Mouse (Mus musculus) right cerebral cortex, postnatal 36 days (tissue): ENCODE measurements around the gene Cmc2.

Experiments
- DNase-seq, 2 experiments: peaks; one replicate each; pipeline ENCODE4 v3.0.0; 2022; ENCODE audit warnings: low spot score in 2 of 2, mixed read lengths in 1 of 2

The Cmc2 gene

GRCm38 (mm10) chr8:116921337-116922059 lies at the start of gene Cmc2, which contains the start of gene Cenpn:
Gene Cmc2, minus strand, starts transcription at chr8:116921455.
Gene Cenpn, plus strand, starts transcription at chr8:116921730.
- DNase-seq, result peak; percentile 83 to 88

DNA sequence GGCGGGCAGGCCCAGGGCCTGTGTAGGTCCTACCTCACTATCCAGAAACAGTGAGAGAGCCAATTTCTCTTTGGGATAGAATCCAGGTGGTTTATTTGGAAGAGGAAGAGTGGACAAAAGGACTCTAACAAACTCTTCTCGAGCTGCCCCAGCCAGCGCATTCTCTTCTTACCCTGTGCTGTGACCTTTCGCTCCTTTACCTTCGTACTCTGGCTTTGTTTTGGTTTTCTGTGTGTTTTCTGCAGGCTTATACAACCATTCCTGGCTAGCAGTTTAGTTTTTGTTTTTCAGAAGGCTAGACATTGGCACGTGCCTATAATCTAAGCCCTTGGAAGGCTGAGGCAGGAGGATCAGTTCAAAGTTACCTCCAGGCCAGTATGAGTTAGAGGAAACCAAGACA lies 48.3 kb upstream of the Cmc2 start:
- DNase-seq, result no peak

DNA sequence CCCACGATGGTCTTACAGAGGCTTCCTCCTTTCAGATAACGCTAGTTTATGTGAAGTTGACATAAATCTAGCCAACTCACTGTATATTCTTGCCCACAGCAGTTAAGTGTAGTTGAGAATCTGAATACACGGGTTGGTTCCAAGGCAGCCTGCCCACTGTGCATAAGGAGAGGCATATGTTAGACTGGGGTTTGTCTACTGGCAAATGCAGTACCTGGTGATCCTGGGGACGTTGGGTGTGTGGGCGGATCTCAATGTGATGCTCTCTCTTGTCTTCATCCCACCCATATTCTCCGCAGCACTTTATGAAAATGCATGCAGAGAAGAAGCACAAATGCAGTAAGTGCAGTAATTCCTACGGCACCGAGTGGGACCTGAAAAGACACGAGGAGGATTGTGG lies 33.2 kb upstream of the Cmc2 start:
- DNase-seq, result peak; percentile 85 to 94

GRCm38 (mm10) chr8:116952428-116952827 lies 31.2 kb upstream of the Cmc2 start:
- DNase-seq, result no peak

DNA sequence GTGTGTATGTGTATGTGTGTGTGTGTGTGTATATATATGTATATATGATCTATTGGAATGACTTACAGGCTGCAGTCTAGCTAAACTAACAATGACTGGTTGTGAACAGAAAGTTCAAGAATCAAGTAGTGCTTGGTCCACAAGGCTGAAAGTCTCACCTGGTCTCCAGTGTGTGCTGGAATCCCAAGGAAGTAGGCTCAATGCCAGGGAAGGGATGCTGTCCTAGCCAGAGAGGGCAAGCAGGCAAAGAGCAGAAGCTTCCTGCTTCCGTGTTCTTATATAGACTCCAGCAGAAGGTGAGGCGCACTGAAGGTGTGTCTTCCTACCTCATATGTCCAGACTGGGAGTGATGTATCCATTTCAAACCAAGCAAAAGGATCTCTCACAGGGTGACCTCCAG lies 30.5 kb upstream of the Cmc2 start:
- no peak for DNase-seq

GRCm38 (mm10) chr8:116951369-116951768 lies 30.1 kb upstream of the Cmc2 start:
- DNase-seq, result no peak

- DNase-seq, result no peak
Measured at GRCm38 (mm10) chr8:116947589-116947988, 26.3 kb upstream of the Cmc2 start.

- no peak for DNase-seq
Measured at GRCm38 (mm10) chr8:116946851-116947250, 25.6 kb upstream of the Cmc2 start.

- peak; percentile 57 to 73 for DNase-seq
Measured at GRCm38 (mm10) chr8:116946268-116946838, 25.1 kb upstream of the Cmc2 start.

DNA sequence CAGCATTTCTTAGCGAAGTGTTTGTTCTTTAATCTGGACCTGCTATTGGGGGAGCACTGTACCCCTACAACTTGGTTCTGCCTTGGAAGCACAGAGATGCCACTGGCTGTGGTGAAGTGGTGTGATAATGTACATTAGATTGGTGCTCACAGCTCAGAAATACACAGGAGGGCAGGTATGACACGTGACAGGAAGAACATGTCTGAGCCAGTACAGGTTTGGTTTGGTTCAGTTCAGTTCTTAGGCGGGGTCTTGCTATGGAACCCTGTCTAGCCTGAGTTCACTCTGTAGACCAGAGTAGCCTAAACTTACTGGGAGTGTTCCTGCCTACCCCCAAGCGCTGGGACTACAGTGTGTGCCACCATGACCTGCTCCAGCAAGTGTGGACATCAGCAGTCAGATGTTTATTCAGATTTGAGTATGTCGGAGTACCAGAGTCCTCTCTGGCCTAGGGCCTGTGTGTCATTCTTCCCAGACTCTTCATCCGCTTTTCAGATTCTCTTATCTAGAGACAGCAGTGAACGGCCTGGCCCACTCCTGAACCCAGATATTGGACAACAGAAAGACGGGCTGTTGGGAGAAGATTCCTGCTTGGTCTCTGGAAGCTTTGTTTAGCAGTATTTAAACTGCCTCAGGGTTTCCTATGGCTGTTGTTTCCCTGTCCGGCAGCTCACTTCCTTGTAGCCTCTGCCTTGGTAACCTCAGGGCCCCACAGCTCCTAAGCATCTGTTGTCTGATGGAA lies 24.1 kb upstream of the Cmc2 start:
- DNase-seq, result no peak

- DNase-seq, result no peak
Measured at GRCm38 (mm10) chr8:116944385-116944696, 23.1 kb upstream of the Cmc2 start.

DNA sequence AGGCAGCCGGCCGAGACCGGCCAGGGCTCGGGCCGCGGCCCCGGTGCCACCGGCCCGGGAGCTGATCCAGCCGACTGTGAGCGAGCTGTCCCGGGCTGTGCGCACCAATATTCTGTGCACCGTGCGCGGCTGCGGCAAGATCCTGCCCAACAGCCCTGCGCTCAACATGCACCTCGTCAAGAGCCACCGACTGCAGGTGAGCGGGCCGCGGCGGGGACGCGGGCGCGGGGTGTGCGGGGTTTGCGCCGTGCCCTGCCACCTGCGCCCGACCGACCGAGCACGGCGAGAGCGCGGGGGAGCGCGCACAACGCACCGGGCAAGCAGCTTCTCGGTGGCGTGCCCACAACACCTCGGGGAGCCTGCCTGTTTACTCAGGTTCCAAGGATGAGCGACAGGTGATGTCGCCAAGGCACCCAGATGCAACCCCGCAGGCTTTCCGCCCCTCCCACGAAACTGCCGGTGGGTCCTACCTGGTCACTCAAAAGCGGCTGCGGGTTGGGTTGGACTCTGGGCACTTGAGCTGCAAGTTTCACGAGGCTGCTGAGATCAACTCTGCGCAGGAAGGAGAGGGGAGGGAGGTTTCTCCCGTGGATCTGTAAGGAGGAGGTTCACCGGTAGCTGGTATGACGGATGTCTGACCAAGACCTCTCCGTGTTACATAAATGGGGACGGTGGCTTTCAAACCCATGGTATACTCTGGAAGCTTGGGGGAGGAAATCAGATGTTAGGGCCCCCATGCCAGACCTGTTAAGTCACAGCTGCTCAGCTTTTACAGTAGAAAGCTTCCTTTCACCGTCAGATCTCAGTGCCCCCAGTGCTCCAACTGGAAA lies 22.5 kb upstream of the Cmc2 start:
- DNase-seq, result peak; percentile 24 to 34

DNA sequence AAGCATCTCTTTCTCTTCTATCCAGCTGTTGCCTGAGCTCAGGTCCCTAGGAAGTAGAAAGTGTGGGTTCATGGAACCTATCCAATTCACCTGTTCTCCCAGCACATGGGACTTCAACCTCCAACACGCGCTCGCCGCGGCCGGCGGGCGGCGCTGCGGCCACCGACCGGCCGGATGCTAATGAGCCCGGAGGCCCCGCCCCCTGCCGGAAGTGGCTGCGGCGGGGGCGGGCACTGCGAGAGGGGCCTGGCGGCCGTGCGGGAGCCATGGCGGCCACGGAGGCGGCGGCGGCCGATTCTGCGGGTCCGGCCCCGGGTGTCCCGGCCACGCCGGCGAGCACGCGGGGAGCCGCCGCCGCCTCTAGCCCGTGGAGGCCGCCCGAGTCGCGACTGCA lies 21.9 kb upstream of the Cmc2 start, which contains the start of gene Atmin:
Atmin (plus strand) TSS at position 233 of the 394 bp plus-strand sequence.
- DNase-seq, result peak; percentile 74 to 77

GRCm38 (mm10) chr8:116942284-116943058 lies 21.2 kb upstream of the Cmc2 start:
- no peak for DNase-seq

- no peak for DNase-seq
Measured at GRCm38 (mm10) chr8:116935506-116935905, 14.3 kb upstream of the Cmc2 start.

DNA sequence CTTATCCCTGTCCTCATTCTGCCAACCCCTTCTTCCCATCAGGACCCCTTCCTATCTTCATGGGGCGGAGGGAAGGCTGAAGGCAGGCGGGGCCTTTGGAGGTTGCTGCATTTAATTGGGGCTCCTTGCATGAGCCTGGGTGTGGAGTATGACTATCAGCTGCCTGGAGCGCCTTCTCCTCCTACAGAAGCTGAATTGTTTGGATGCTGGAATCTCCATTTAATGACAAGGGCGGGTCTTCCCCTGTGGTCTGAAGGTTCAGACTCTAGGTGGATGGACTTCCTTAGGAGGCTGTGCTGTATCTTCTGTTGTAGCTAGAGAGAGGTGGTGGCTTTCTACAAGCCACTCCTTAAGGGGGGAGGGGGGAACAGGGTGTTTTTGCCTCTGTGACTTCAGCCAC lies 13.7 kb upstream of the Cmc2 start:
- no peak for DNase-seq

DNA sequence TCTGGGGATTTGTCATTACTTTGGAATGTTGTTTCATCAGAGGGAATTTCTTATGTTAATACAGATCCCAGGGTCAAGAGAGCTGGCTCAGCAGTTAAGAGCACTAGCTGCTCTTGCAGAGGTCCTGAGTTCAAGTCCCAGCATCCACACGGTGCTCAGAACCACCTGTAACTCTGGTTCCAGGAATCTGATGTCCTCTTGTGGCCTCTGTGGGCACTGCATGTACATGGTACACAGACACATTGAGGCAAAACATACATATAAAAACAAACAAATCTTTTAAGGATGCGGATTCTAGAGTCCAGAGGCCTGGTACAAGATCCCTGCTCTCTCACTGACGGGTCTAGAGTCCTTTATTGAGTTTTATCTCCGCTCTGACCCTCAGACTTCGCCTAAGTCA lies 7.3 kb upstream of the Cmc2 start:
- DNase-seq, result no peak

- DNase-seq, result no peak
Measured at GRCm38 (mm10) chr8:116927880-116928279, 6.6 kb upstream of the Cmc2 start.

DNA sequence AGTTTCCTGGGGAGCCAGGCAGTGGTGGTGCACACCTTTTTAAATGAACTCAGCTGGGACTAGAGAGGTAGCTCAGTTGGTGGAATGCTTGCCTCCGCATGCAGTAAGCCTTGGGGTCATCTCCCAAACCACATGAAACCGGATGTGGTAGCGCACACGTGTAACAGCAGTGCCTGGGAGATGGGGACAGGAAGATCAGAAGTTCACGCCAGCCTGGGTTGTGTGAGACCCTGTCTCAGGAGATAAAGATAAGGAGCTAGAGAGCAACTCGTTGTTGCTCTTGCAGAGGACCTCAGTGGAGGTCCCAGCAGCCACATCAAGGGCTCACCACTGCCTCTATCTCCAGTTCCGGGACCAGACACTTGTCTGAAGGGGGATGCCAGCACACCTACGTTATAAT lies 2.3 kb upstream of the Cmc2 start:
- no peak for DNase-seq

- no peak for DNase-seq
Measured at GRCm38 (mm10) chr8:116922060-116922757, 954 bp upstream of the Cmc2 start.

DNA sequence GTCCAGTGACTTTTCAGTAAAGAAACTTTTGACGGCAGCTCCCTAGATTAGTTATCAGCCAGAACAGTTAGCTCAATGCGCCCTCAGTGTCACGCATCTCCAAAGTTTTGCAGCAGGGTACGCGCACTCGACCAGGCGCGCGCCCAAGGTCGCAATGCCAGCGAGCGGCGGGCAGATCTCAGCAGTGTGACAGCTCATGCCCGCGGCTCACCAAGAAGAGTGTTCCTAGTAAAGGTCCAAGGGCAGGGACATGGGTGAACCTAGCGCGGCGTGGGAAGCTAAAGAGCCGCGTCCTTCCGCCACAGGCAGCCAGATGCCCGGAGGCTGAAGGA lies 284 bp downstream of the Cmc2 start:
- DNase-seq, result peak; percentile 16 to 20
